Mouse (Mus musculus): ENCODE results near the gene Mettl24. TPM values are rescaled to one million over a fixed set of nuclear protein-coding genes. Genes with fewer than 3 reads are reported as not detected.
A peak's percentile ranks its signal among the peaks of the same experiment; 100 is the strongest.
"Not testable (repeated sequence)": the region's sequence is repeated elsewhere in the genome, so short reads cannot be mapped to it uniquely, and the experiment has no call there.

Mettl24 gene
- polyA plus RNA-seq, 1 experiment, result 0.98 TPM

- Histone ChIP-seq H3K27ac (ENCODE audit: control insufficient read depth, insufficient read depth, low read depth, low read length) (no peak overlapping the region), H3K4me3 (ENCODE audit: control insufficient read depth, low read depth, low read length) (no peak overlapping the region), H3K4me1 (ENCODE audit: control insufficient read depth, insufficient read depth, low read length) (no peaks in the 10 kb centered on the region), H3K27me3 (ENCODE audit: control insufficient read depth, insufficient read depth, low read length) (no peaks in the 10 kb centered on the region), H3K36me3 (ENCODE audit: control insufficient read depth, insufficient read depth, low read length) (no peaks in the 10 kb centered on the region)
- no peak for TF ChIP-seq POLR2A (IDR thresholded peaks at IDR 0.05; ENCODE audit: control insufficient read depth, low read depth, low read length)
- TF ChIP-seq CTCF (IDR thresholded peaks at IDR 0.05; ENCODE audit: control insufficient read depth, insufficient read depth, insufficient replicate concordance, low read depth, low read length), result no peak
Measured at GRCm38 (mm10) chr10:40758171-40759010, 75.3 kb downstream of the Mettl24 start.

- peak overlapping the region; percentile 12; the same call in 1 of the 2 replicates for H3K4me3 ChIP-seq (ENCODE audit: control insufficient read depth, low read depth, low read length)
- H3K27me3 ChIP-seq (ENCODE audit: control insufficient read depth, insufficient read depth, low read length); H3K27ac ChIP-seq (ENCODE audit: control insufficient read depth, insufficient read depth, low read depth, low read length); H3K4me1 ChIP-seq (ENCODE audit: control insufficient read depth, insufficient read depth, low read length); H3K36me3 ChIP-seq (ENCODE audit: control insufficient read depth, insufficient read depth, low read length): not testable (repeated sequence)
Measured at GRCm38 (mm10) chr10:40759391-40760194, 76.5 kb downstream of the Mettl24 start.

- Histone ChIP-seq H3K27me3 (ENCODE audit: control insufficient read depth, insufficient read depth, low read length) (no peaks in the 10 kb centered on the region), H3K4me1 (ENCODE audit: control insufficient read depth, insufficient read depth, low read length) (no peaks in the 10 kb centered on the region), H3K36me3 (ENCODE audit: control insufficient read depth, insufficient read depth, low read length) (no peaks in the 10 kb centered on the region), H3K4me3 (ENCODE audit: control insufficient read depth, low read depth, low read length) (no peak overlapping the region), H3K27ac (ENCODE audit: control insufficient read depth, insufficient read depth, low read depth, low read length) (no peak overlapping the region)
- TF ChIP-seq POLR2A (IDR thresholded peaks at IDR 0.05; ENCODE audit: control insufficient read depth, low read depth, low read length) (no peak), CTCF (IDR thresholded peaks at IDR 0.05; ENCODE audit: control insufficient read depth, insufficient read depth, insufficient replicate concordance, low read depth, low read length) (no peak)
Measured at GRCm38 (mm10) chr10:40760195-40761009, 77.3 kb downstream of the Mettl24 start.

- Histone ChIP-seq H3K4me1 (ENCODE audit: control insufficient read depth, insufficient read depth, low read length) (no peaks in the 10 kb centered on the region), H3K36me3 (ENCODE audit: control insufficient read depth, insufficient read depth, low read length) (no peaks in the 10 kb centered on the region), H3K4me3 (ENCODE audit: control insufficient read depth, low read depth, low read length) (no peak overlapping the region), H3K27ac (ENCODE audit: control insufficient read depth, insufficient read depth, low read depth, low read length) (no peak overlapping the region), H3K27me3 (ENCODE audit: control insufficient read depth, insufficient read depth, low read length) (no peaks in the 10 kb centered on the region)
- TF ChIP-seq POLR2A (IDR thresholded peaks at IDR 0.05; ENCODE audit: control insufficient read depth, low read depth, low read length), result no peak
- no peak for TF ChIP-seq CTCF (IDR thresholded peaks at IDR 0.05; ENCODE audit: control insufficient read depth, insufficient read depth, insufficient replicate concordance, low read depth, low read length)
Measured at GRCm38 (mm10) chr10:40761010-40761752, 78.1 kb downstream of the Mettl24 start.

- H3K27me3 ChIP-seq (ENCODE audit: control insufficient read depth, insufficient read depth, low read length), result no peaks in the 10 kb centered on the region
Measured at GRCm38 (mm10) chr10:40762624-40763023, 79.5 kb downstream of the Mettl24 start.

GRCm38 (mm10) chr10:40763084-40763720 lies 80.1 kb downstream of the Mettl24 start:
- H3K36me3 ChIP-seq (ENCODE audit: control insufficient read depth, insufficient read depth, low read length), result no peaks in the 10 kb centered on the region
- no peaks in the 10 kb centered on the region for H3K4me1 ChIP-seq (ENCODE audit: control insufficient read depth, insufficient read depth, low read length)
- no peaks in the 10 kb centered on the region for H3K27me3 ChIP-seq (ENCODE audit: control insufficient read depth, insufficient read depth, low read length)
- no peak overlapping the region for H3K4me3 ChIP-seq (ENCODE audit: control insufficient read depth, low read depth, low read length)
- TF ChIP-seq CTCF (IDR thresholded peaks at IDR 0.05; ENCODE audit: control insufficient read depth, insufficient read depth, insufficient replicate concordance, low read depth, low read length), result no peak
- no peak overlapping the region for H3K27ac ChIP-seq (ENCODE audit: control insufficient read depth, insufficient read depth, low read depth, low read length)

More at GRCm38 (mm10) chr10:40762624-40763023, 79.5 kb downstream of the Mettl24 start:
- Histone ChIP-seq H3K36me3 (ENCODE audit: control insufficient read depth, insufficient read depth, low read length) (no peaks in the 10 kb centered on the region), H3K4me3 (ENCODE audit: control insufficient read depth, low read depth, low read length) (no peak overlapping the region), H3K27ac (ENCODE audit: control insufficient read depth, insufficient read depth, low read depth, low read length) (no peak overlapping the region), H3K4me1 (ENCODE audit: control insufficient read depth, insufficient read depth, low read length) (no peaks in the 10 kb centered on the region)
- TF ChIP-seq POLR2A (IDR thresholded peaks at IDR 0.05; ENCODE audit: control insufficient read depth, low read depth, low read length) (no peak), CTCF (IDR thresholded peaks at IDR 0.05; ENCODE audit: control insufficient read depth, insufficient read depth, insufficient replicate concordance, low read depth, low read length) (no peak)
